Mouse (Mus musculus): Measurements from ENCODE around the gene Tmem240. TPM values are rescaled to one million over a fixed set of nuclear protein-coding genes. Genes with fewer than 3 reads are reported as not detected.
"Not testable (repeated sequence)": the region's sequence is repeated elsewhere in the genome, so short reads cannot be mapped to it uniquely, and the experiment has no call there.

Tmem240 gene
- total RNA-seq, 2 experiments from 2014 or later = 0.41 to 0.67 TPM

DNA sequence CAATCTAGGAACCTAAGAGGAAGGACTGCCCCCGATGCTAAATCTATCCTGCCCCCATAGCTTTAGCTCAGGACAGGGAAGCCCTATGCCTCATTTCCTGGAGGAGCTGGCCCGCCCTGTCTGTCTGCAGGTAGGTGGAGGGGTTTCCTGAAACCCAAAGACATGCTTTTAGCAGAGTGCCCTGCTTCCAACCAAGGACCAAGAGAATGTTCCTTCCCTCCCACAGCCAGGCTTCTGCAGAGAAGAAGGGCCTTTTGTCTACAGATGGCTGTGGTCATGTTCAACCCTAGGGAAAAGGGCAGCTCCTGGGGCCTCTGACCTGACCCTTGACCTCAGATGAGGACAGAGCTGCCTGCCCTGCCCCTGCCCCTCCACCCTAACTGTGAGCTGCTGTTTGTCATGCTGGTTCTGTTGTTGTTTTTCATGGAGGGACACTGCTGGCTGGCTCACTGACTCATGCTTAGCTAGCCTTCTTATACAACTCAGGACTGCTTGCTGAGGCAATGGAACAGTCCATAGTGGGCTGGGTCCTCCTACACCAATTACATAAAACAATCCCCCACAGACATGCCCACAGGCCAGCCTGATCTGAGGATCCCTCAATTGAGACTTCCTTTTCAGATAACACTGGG, 42.2 kb downstream of the Tmem240 start:
- no peak for TF ChIP-seq CTCF (IDR thresholded peaks at IDR 0.05)
- Histone ChIP-seq H3K4me3 (no peak overlapping the region), H3K27ac (peak overlapping the region; percentile 88)
- peak; percentile 38 for DNase-seq
- intact Hi-C loops (cut with DNase I) = no loop called here

DNA sequence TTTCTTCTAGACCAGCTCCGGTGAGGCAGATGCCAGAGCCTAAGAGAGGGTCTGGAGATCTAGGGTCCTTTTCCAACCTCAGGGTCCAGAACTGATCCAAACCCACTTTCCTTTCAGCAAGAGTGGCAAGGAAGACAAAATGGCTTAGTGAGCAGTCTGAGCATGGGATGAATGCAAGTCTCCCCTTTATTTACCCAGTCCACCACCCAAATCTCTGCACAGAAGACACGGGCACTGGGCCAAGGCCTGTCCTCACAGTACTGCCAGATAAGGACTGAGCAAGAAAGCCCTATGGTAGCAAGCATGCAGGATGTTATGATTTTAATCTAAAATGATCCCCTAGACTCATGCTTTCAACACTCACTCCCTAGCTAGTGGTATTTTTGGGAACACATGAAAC, 43.2 kb downstream of the Tmem240 start:
- peak; percentile 52 for DNase-seq
- H3K27ac ChIP-seq = peak overlapping the region; percentile 88
- intact Hi-C loops (cut with DNase I) = no loop called here
- TF ChIP-seq CTCF (IDR thresholded peaks at IDR 0.05) = no peak
- H3K4me3 ChIP-seq = no peak overlapping the region

DNA sequence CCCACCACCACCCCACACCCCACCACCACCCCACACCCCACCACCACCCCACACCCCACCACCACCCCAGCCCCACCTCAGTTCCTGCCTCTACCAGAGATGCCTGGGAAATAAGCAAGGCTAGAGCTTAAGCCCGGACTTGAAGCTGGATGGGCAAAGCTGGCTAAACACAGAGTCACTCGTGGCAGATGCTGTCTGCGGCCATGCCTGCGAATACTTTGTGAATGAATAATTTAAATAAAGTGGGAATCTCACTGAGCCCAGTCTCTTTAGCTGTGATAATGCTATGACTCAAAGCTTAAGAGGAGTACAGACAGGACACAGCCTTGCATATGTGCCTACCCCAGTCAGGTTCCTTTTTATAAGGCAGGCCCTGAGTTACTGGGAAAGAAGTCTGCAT, 44.9 kb downstream of the Tmem240 start:
- TF ChIP-seq CTCF (IDR thresholded peaks at IDR 0.05) = no peak
- H3K27ac ChIP-seq = peak overlapping the region; percentile 97
- intact Hi-C loops (cut with DNase I) = no loop called here
- no peak overlapping the region for H3K4me3 ChIP-seq
- DNase-seq = no peak

DNA sequence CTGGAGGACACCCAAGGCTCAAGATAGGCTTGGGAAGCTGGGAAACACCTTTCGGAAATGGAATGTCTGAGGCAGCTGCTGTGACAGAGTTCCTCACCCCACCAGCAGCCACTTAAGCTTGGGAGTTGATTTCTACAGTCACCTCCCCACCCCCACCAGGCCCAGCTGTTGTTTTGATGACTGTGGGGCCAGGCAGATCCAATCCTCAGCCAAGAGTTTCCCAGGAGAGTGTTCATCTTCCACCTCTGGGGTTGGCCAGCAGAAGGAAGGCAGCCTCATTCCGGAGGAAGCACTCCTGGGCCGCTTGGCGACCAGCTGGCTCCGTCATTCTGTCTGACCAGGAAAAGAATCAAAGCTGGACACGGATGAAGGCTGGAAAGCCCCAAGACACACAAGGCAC, 46.3 kb downstream of the Tmem240 start:
- intact Hi-C loops (cut with DNase I) = no loop called here
- no peak for TF ChIP-seq CTCF (IDR thresholded peaks at IDR 0.05)
- peak overlapping the region; percentile 97 for H3K27ac ChIP-seq
- DNase-seq = peak; percentile 92
- H3K4me3 ChIP-seq = peak overlapping the region; percentile 43

DNA sequence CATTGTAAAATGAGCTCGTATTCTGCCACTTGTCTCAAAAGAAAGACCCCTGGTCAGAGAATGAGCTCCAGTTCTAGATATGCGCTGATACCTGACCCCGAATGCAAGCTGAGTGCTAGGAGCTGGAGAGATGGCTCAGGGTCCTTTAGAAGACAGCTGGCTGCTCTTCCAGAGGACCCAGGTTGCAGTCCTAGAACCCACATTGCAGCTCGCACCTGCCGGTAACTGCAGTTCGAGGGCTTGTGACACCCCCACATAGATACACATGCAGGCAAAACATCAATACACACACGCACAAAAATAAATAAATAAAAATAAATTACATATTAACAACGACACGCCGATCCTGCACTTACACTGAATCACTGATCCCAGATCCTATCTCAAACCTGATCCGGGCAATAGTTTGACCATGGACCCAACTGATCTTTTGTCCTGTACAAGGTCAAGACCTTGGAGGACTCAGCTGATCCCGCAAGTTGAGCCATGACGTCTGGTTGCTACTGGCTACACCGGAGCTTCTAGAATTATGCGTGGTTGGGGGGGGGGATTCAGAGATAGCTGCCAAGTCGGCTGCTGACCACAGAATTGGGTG, 49.0 kb downstream of the Tmem240 start:
- Histone ChIP-seq H3K4me3 (peak overlapping the region; percentile 90), H3K27ac (peak overlapping the region; percentile 97)
- DNase-seq = no peak
- no peak for TF ChIP-seq CTCF (IDR thresholded peaks at IDR 0.05)
- intact Hi-C loops (cut with DNase I) = loop anchor here (1.0 kb wide), 1 partner anchor 13 kb away; no protein-coding TSS in a partner anchor

DNA sequence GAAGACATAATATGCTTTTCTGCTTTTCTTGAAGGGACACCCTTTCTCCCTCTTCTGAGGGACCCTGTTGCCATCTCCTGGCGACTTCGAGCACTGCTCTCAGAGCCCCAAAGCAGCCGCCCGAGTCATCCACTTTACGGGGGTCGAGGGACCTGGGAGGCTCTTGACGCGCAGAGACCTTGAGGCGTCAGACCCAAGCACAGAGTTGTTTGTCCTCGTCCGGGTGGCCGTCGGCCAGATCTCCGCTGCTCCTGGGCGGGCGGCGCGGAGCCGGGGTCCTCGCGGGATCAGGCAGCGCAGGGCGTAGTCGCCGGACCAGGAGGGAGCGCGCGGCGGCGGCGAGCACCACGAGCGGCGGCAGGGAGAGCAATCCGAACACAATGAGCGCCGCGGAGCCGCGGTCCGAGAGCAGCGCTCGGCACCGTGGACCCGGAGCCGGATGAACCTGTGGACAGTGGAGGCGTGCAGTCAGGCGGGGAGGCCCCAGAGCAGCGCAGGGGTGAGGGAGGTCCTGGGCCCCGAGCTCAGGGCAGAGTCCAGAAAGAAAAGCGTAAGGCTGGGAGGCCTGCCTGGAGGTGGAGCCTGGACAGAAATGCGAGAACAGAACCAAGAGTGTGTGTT, 49.6 kb downstream of the Tmem240 start:
- H3K4me3 ChIP-seq = peak overlapping the region; percentile 90
- intact Hi-C loops (cut with DNase I) = loop anchor here (1.0 kb wide), 1 partner anchor 14 kb away; no protein-coding TSS in a partner anchor
- peak; percentile 91 for DNase-seq
- peak; percentile 88 for TF ChIP-seq CTCF (IDR thresholded peaks at IDR 0.05)
- peak overlapping the region; percentile 97 for H3K27ac ChIP-seq

DNA sequence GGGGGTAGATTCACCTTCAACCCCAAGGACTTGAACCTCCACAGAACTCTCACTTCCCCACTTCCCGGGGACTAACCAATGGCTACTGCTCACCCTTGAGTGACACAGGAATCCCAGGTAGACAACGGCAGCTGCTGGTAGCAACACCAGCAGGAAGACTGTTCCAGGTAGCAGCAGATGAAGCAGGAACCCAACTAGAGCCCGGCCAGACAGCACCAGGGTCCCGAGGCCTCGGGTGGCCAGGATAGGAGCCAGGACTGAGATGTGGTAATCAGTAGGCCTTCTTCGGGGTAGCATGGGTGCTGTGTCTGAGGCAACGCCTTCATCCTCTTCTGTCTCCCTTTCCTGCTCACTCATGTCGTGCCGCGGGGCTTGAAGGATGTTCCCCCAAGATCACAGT, 50.6 kb downstream of the Tmem240 start:
- no peak for DNase-seq
- Histone ChIP-seq H3K27ac (peak overlapping the region; percentile 48; the same call in 1 of the 2 replicates), H3K4me3 (no peak overlapping the region; the same call in 1 of the 2 replicates)
- intact Hi-C loops (cut with DNase I) = no loop called here
- TF ChIP-seq CTCF (IDR thresholded peaks at IDR 0.05) = no peak

DNA sequence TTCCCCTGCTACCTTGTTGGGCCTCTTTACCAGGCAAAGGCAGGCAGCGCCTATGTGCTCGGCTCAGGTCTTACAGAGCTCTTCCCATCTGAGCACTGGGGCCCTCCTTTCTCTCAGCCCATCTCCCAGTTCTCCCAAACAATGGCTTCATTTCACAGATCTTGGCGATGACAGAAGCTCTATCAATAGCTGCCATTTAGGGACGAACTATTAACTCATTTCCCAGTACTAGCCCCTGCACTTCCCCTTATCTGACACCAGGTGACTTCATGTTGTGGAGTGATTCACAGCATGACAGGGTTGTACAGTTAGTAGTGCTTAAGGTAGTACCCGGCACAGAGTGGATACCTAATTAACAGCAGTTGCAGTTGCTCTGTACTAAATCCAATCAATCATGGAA, 51.2 kb downstream of the Tmem240 start, which contains the start of gene Tmem88b:
Gene Tmem88b, minus strand, starts transcription at position 56 of the 400 bp plus-strand sequence.
- H3K27ac ChIP-seq = peak within 1 kb of the TSS; percentile 97
- H3K4me3 ChIP-seq = peak within 1 kb of the TSS; percentile 90
- no peak for DNase-seq
- intact Hi-C loops (cut with DNase I) = no loop called here
- TF ChIP-seq CTCF (IDR thresholded peaks at IDR 0.05) = no peak; the same call in 1 of the 2 replicates

DNA sequence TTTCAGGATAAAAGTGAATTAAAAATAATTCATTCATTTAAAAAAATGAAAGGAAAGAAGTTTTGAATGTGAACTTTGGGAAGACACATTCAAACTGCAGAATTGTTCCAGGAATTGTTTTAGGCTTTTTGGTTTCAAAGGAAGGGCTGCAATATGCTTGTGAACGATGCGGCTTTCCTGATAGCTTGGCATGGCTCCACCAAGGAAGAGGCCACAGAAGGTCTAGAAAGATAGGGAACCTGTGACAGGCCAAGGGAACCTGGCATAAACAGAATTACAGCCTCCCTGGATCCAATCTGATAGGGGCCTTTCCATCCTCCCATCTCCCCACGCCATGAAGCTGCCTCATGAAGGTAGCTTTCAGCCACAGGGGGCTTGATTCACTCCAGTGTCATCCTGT, 53.7 kb downstream of the Tmem240 start:
- no peak for DNase-seq
- TF ChIP-seq CTCF (IDR thresholded peaks at IDR 0.05) = no peak
- intact Hi-C loops (cut with DNase I) = no loop called here
- no peak overlapping the region for H3K27ac ChIP-seq
- no peak overlapping the region for H3K4me3 ChIP-seq

DNA sequence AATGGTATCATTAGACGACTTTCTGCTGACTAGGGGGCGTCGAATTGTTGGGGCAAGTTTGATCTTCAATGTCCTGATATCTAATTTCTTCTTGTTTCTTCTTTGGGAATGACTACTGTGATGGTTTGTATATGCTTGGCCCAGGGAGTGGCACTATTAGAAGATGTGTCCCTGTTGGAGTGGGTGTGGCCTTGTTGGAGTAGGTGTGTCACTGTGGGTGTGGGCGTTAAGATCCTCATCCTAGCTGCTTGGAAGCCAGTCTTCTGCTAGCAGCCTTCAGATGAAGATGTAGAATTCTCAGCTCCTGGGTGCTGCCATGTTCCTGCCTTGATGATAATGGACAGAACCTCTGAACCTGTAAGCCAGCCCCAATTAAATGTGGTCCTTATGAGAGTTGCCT, 54.2 kb downstream of the Tmem240 start:
- H3K4me3 ChIP-seq; H3K27ac ChIP-seq; DNase-seq; intact Hi-C loops (cut with DNase I): not testable (repeated sequence)

DNA sequence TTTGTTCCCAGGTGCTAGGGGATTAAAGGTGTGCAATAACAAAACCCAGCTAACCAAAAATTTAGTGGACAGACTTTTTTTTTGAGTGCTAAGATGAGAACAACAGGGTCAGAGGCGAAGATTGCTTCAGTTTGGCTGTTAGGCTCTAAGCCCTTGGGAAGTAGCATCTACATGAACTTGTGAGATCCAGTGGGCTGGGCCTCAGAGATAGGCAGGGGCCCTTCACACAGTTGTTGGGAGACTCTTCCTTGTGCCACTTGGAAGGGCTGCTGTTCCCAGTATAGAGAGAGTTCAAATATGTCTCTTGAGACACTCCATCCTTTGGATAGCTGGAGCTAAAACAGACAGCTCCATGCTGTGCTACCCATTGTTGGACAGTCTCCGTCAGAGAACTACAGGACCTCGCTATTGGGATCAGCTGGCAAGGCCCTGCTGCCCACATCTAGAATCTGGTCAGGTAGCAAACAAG, 55.5 kb downstream of the Tmem240 start, which contains the start of gene Ankrd65:
Gene Ankrd65, plus strand, starts transcription at position 419 of the 469 bp plus-strand sequence.
- TF ChIP-seq CTCF (IDR thresholded peaks at IDR 0.05) = no peak
- intact Hi-C loops (cut with DNase I) = no loop called here

More for the DNA sequence above, 55.5 kb downstream of the Tmem240 start, which contains the start of gene Ankrd65:
- no peak within 1 kb of the TSS for H3K27ac ChIP-seq
- H3K4me3 ChIP-seq = no peak within 1 kb of the TSS
- no peak for DNase-seq

Small RNA genes lying within 50 kb of the gene (microRNA-seq; reads per million reads assigned to microRNA genes)
- not detected for gene Gm27743

Other genes with a start within 250 kb of the Tmem240 start
- 10 to 100 TPM; 48.8 to 75.8 TPM for gene Gnb1, start 243.4 kb upstream of the Tmem240 start, total RNA-seq (2021)
- gene Nadk, start 172.4 kb upstream of the Tmem240 start, total RNA-seq (2021) = 10 to 100 TPM; 16.4 to 21.5 TPM
- gene Slc35e2, start 133.4 kb upstream of the Tmem240 start, total RNA-seq (2021) = 1 to 10 TPM; 3.3 to 5.7 TPM
- 10 to 100 TPM; 28.4 to 32.0 TPM for gene Cdk11b, start 109.9 kb upstream of the Tmem240 start, total RNA-seq (2021)
- gene Gm10563, start 89.4 kb upstream of the Tmem240 start, total RNA-seq (2021) = not detected
- 1 to 10 TPM in 1 of 2 experiments, under 1 TPM in 1; 0.64 to 3.0 TPM for gene Mmp23, start 81.4 kb upstream of the Tmem240 start, total RNA-seq (2021)
- gene Mib2, start 65.6 kb upstream of the Tmem240 start, total RNA-seq (2021) = 10 to 100 TPM; 17.7 to 19.8 TPM
- gene Fndc10, start 40.5 kb upstream of the Tmem240 start, total RNA-seq (2021) = 1 to 10 TPM; 1.0 to 1.5 TPM
- 10 to 100 TPM; 42.3 to 44.5 TPM for gene Ssu72, start 30.0 kb upstream of the Tmem240 start, total RNA-seq (2021)
- gene Atad3a, start 26.3 kb downstream of the Tmem240 start, total RNA-seq (2021) = 10 to 100 TPM; 25.4 to 35.3 TPM
- 1 to 10 TPM; 4.8 to 7.4 TPM for gene Vwa1, start 39.9 kb downstream of the Tmem240 start, total RNA-seq (2021)
- 1 to 10 TPM in 1 of 2 experiments, under 1 TPM in 1; 0.66 to 1.1 TPM for gene Tmem88b, start 51.1 kb downstream of the Tmem240 start, total RNA-seq (2021)
- gene Ankrd65, start 55.6 kb downstream of the Tmem240 start, total RNA-seq (2021) = not detected
- 10 to 100 TPM; 39.0 to 52.7 TPM for gene Mrpl20, start 68.1 kb downstream of the Tmem240 start, total RNA-seq (2021)
- gene Ccnl2, start 77.7 kb downstream of the Tmem240 start, total RNA-seq (2021) = 10 to 100 TPM; 26.4 to 27.0 TPM
- gene Aurkaip1, start 96.5 kb downstream of the Tmem240 start, total RNA-seq (2021) = 10 to 100 TPM; 74.0 to 89.8 TPM
- 10 to 100 TPM; 26.4 to 31.3 TPM for gene Mxra8, start 104.9 kb downstream of the Tmem240 start, total RNA-seq (2021)
- gene Dvl1, start 112.6 kb downstream of the Tmem240 start, total RNA-seq (2021) = 100 to 1,000 TPM; 116 to 122 TPM
- under 1 TPM; 0.11 to 0.23 TPM for gene Tas1r3, start 128.6 kb downstream of the Tmem240 start, total RNA-seq (2021)
- 10 to 100 TPM; 13.6 to 18.0 TPM for gene Cptp, start 134.6 kb downstream of the Tmem240 start, total RNA-seq (2021)
- gene Ints11, start 134.7 kb downstream of the Tmem240 start, total RNA-seq (2021) = 10 to 100 TPM; 14.9 to 17.3 TPM
- 10 to 100 TPM; 10.5 to 13.4 TPM for gene Pusl1, start 157.0 kb downstream of the Tmem240 start, total RNA-seq (2021)
- 1 to 10 TPM; 7.5 to 8.0 TPM for gene Acap3, start 157.0 kb downstream of the Tmem240 start, total RNA-seq (2021)
- 10 to 100 TPM; 62.8 to 64.5 TPM for gene Ube2j2, start 209.0 kb downstream of the Tmem240 start, total RNA-seq (2021)
- gene C1qtnf12, start 227.5 kb downstream of the Tmem240 start, total RNA-seq (2021) = 10 to 100 TPM; 15.1 to 18.5 TPM

Measured in gastrocnemius, adult 2 months (tissue).